Mouse (Mus musculus) liver, adult 2 months (tissue): ENCODE data around the gene Timm8a2.

ENCODE experiments used
- CTCF ChIP-seq: fragments of 200-500 bp; IDR thresholded peaks from 2 replicates; pipeline ENCODE4 v1.5.1; 2011; ENCODE audit warnings: low read depth, low read length, control low read depth
- POLR2A ChIP-seq: fragments of 200-500 bp; IDR thresholded peaks from 2 replicates; pipeline ENCODE4 v1.6.1; 2011; ENCODE audit warnings: low read length, control low read depth; ENCODE audit not compliant: insufficient read depth; ENCODE audit errors: extremely low read depth

DNA sequence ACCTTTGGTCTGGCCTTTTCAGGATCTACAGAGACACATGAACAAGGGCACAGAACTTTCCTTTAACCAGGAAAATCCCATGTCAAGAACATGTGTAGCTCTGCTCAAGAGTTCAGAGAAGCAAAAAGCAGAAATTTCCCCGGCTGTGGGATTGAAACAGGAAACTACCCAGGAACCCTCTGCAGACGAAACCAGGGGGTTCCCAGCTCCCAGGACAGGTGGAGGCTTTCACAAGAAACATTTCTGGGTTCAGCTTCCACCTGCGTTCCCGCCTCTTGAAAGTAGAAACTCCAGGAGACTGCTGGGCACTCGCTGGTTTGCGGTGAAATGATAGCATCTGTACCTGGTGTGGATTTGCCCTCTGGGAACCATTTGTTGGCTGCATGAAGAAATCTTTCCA lies 22.4 kb downstream of the Timm8a2 start:
- TF ChIP-seq CTCF (no peak), POLR2A (no peak)
